Mouse (Mus musculus) heart, postnatal 25 days (tissue): ENCODE data around the gene Pofut1. TPM values are rescaled to one million over a fixed set of nuclear protein-coding genes. Genes with fewer than 3 reads are reported as not detected.
"Not testable (repeated sequence)": the region's sequence is repeated elsewhere in the genome, so short reads cannot be mapped to it uniquely, and the experiment has no call there.

ENCODE experiments used
- DNase-seq: peaks from one replicate; pipeline ENCODE4 v3.0.0; 2022; ENCODE audit warnings: low spot score
- intact Hi-C: fragments of 180-260 bp; cut with DNase I; formaldehyde crosslinking; loops from one replicate; pipeline ENCODE4 v1.15.1; 2025
- total RNA-seq, 2 experiments: library from RNA; stranded (reverse); gene quantifications; 2 replicates each; pipeline ENCODE4 v1.2.3; 2021

Gene Pofut1
- total RNA-seq, 2 experiments from 2014 or later: 13.6 to 13.7 TPM

GRCm38 (mm10) chr2:153237891-153238290, 3.4 kb upstream of the Pofut1 start:
- DNase-seq: no peak
- intact Hi-C loops: loop anchor here (2.0 kb wide), 1 partner anchor 53 kb away; the partner anchor contains the start of gene Kif3b

- intact Hi-C loops: loop anchor here (2.0 kb wide), 1 partner anchor 52 kb away; the partner anchor contains the start of gene Kif3b
- no peak for DNase-seq
Observed at GRCm38 (mm10) chr2:153238406-153238805, 2.9 kb upstream of the Pofut1 start.

GRCm38 (mm10) chr2:153239021-153239859, 2.1 kb upstream of the Pofut1 start:
- no peak for DNase-seq
- intact Hi-C loops: loop anchor here (2.0 kb wide), 1 partner anchor 52 kb away; the partner anchor contains the start of gene Kif3b

- intact Hi-C loops: loop anchor here (2.0 to 5.0 kb wide), 2 partner anchors 51 to 78 kb away; partner anchors contain the start of genes Kif3b and Tm9sf4
- DNase-seq: no peak
Observed at GRCm38 (mm10) chr2:153239860-153240480, 1.4 kb upstream of the Pofut1 start.

GRCm38 (mm10) chr2:153240701-153241235, 565 bp upstream of the Pofut1 start:
- intact Hi-C loops: loop anchor here (5.0 kb wide), 1 partner anchor 78 kb away; the partner anchor contains the start of gene Tm9sf4
- DNase-seq: no peak

GRCm38 (mm10) chr2:153242156-153242555, 823 bp downstream of the Pofut1 start:
- DNase-seq: no peak
- intact Hi-C loops: loop anchor here (2.0 to 5.0 kb wide), 2 partner anchors 80 to 103 kb away; partner anchors contain the start of genes Asxl1 and Tm9sf4

- intact Hi-C loops: no loop called here
Observed at GRCm38 (mm10) chr2:153249751-153250150, 8.4 kb downstream of the Pofut1 start.

GRCm38 (mm10) chr2:153256604-153257003, 15.3 kb downstream of the Pofut1 start:
- DNase-seq: no peak
- intact Hi-C loops: no loop called here

More at GRCm38 (mm10) chr2:153249751-153250150, 8.4 kb downstream of the Pofut1 start:
- no peak for DNase-seq

GRCm38 (mm10) chr2:153259030-153259863, 17.9 kb downstream of the Pofut1 start:
- DNase-seq: no peak
- intact Hi-C loops: no loop called here

GRCm38 (mm10) chr2:153259864-153260674, 18.7 kb downstream of the Pofut1 start:
- intact Hi-C loops: no loop called here
- no peak for DNase-seq

GRCm38 (mm10) chr2:153263053-153263452, 21.7 kb downstream of the Pofut1 start:
- DNase-seq: no peak
- intact Hi-C loops: no loop called here

GRCm38 (mm10) chr2:153267331-153267730, 26.0 kb downstream of the Pofut1 start:
- no peak for DNase-seq
- intact Hi-C loops: no loop called here

GRCm38 (mm10) chr2:153270231-153270915, 29.0 kb downstream of the Pofut1 start:
- intact Hi-C loops, DNase-seq: not testable (repeated sequence)

GRCm38 (mm10) chr2:153274200-153274918, 33.0 kb downstream of the Pofut1 start:
- DNase-seq, intact Hi-C loops: not testable (repeated sequence)

- intact Hi-C loops: no loop called here
- no peak for DNase-seq
Observed at GRCm38 (mm10) chr2:153274919-153275247, 33.5 kb downstream of the Pofut1 start.

- intact Hi-C loops, DNase-seq: not testable (repeated sequence)
Observed at GRCm38 (mm10) chr2:153275577-153275976, 34.2 kb downstream of the Pofut1 start.

- no peak for DNase-seq
- intact Hi-C loops: no loop called here
Observed at GRCm38 (mm10) chr2:153276440-153276839, 35.1 kb downstream of the Pofut1 start.

- intact Hi-C loops, DNase-seq: not testable (repeated sequence)
Observed at GRCm38 (mm10) chr2:153276846-153277245, 35.5 kb downstream of the Pofut1 start.
